8 mouse cellular contexts compared by ENCODE assay signal in genomic region chr9:68966540-68966939, GRCm38 (mm10).
DNase-seq lines count a peak whose midpoint lies in the region; TF ChIP-seq lines count a peak whose summit lies in the region.

No protein-coding gene starts in this region.

- TF ChIP-seq CTCF in left cerebral cortex, adult 2 months (IDR thresholded peaks at IDR 0.05): peak; percentile 14

- no peak overlapping the region for H3K27ac ChIP-seq in left cerebral cortex, adult 2 months
- H3K27ac ChIP-seq in heart, embryonic 10.5 days: no peak overlapping the region

- H3K27me3 ChIP-seq in splenic B cell, adult 2 months (ENCODE audit: control insufficient read depth, insufficient read depth, low read length, poor library complexity, severe bottlenecking): no peaks in the 10 kb centered on the region
- H3K27me3 ChIP-seq in heart, embryonic 10.5 days (ENCODE audit: insufficient read depth, poor library complexity, severe bottlenecking): no peaks in the 10 kb centered on the region

- DNase-seq in left cerebral cortex, adult 2 months (ENCODE audit: extremely low spot score in 1 of 2, low spot score in 2 of 2): no peak
- DNase-seq in left cerebral cortex, postnatal 36 days (ENCODE audit: low spot score in 2 of 2): no peak
- DNase-seq in ZHBTc4 (ENCODE audit: low read depth, low spot score): peak; percentile 11
- DNase-seq in kidney, postnatal 10 days: peak; percentile 32
- DNase-seq in splenic B cell, adult 2 months (ENCODE audit: low read depth, low spot score): peak; percentile 44
- no peak for DNase-seq in frontal cortex, postnatal 14 days (ENCODE audit: low spot score in 2 of 2)
- no peak for DNase-seq in layer of hippocampus, postnatal 25 days (ENCODE audit: extremely low spot score in 1 of 2, low spot score in 1 of 2)
- no peak for DNase-seq in heart, embryonic 10.5 days (ENCODE audit: low spot score)

- H3K36me3 ChIP-seq in splenic B cell, adult 2 months (ENCODE audit: control insufficient read depth, insufficient read depth, low read length, poor library complexity, severe bottlenecking): no peaks in the 10 kb centered on the region
- H3K36me3 ChIP-seq in heart, embryonic 10.5 days: no peaks in the 10 kb centered on the region

- no peaks in the 10 kb centered on the region for H3K9me3 ChIP-seq in heart, embryonic 10.5 days

- H3K4me3 ChIP-seq in left cerebral cortex, adult 2 months: no peak overlapping the region
- no peak overlapping the region for H3K4me3 ChIP-seq in heart, embryonic 10.5 days

- intact Hi-C loops in left cerebral cortex, adult 2 months (cut with DNase I): loop anchor here (5.0 kb wide), 1 partner anchor 331 kb away; no protein-coding TSS in a partner anchor
- intact Hi-C loops in left cerebral cortex, postnatal 36 days (cut with DNase I): loop anchor here (5.0 kb wide), 1 partner anchor 331 kb away; no protein-coding TSS in a partner anchor

- peaks cover 8% of the 10 kb centered on the region; the same call in 1 of the 2 replicates for H3K4me1 ChIP-seq in heart, embryonic 10.5 days

- WGBS in heart, embryonic 10.5 days: 68% methylated on average over 13 of the region's 13 CpGs

Comparison
In these comparisons a context has a peak if more than half of its experiments do, and no peak if none do; other contexts are left out.
1. DNase-seq: peak in ZHBTc4 (single experiment), kidney, postnatal 10 days (single experiment) and splenic B cell, adult 2 months (single experiment); none in left cerebral cortex, adult 2 months (0 of 2), left cerebral cortex, postnatal 36 days (0 of 2), frontal cortex, postnatal 14 days (0 of 2), layer of hippocampus, postnatal 25 days (0 of 2) and heart, embryonic 10.5 days (single experiment).